Mouse (Mus musculus) naive thymus-derived CD4-positive, alpha-beta T cell, adult 5 months (primary cell): ENCODE results near the gene Mob1a. TPM values are rescaled to one million over a fixed set of nuclear protein-coding genes. Genes with fewer than 3 reads are reported as not detected.

Source experiments
- polyA plus RNA-seq: library from polyadenylated mRNA; unstranded; fragments of 100-300 nt; shearing (Covaris generic); gene quantifications from one replicate; pipeline ENCODE4 v1.2.1, GENCODE M21; 2017

Gene Mob1a
- polyA plus RNA-seq = 155 TPM

GRCm38 (mm10) chr6:83325525-83326393 is at the start of gene Mob1a, which contains the start of gene Mthfd2:
Gene Mob1a, plus strand, starts transcription at chr6:83326016.
Gene Mthfd2, minus strand, starts transcription at chr6:83325908.

GRCm38 (mm10) chr6:83348873-83349272 is 23.1 kb downstream of the Mob1a start, which contains the start of gene Bola3:
Gene Bola3, plus strand, starts transcription at chr6:83349147.

Other genes with a start within 250 kb of the Mob1a start
- gene Pcgf1, start 248.1 kb upstream of the Mob1a start, polyA plus RNA-seq = 24.7 TPM
- gene Lbx2, start 239.6 kb upstream of the Mob1a start, polyA plus RNA-seq = not detected
- 3.0 TPM for gene Ccdc142, start 224.4 kb upstream of the Mob1a start, polyA plus RNA-seq
- gene Gm42688, start 224.4 kb upstream of the Mob1a start, polyA plus RNA-seq = 7.4 TPM
- gene Mrpl53, start 217.0 kb upstream of the Mob1a start, polyA plus RNA-seq = 43.7 TPM
- gene Mogs, start 210.5 kb upstream of the Mob1a start, polyA plus RNA-seq = 65.1 TPM
- 37.0 TPM for gene Wbp1, start 204.5 kb upstream of the Mob1a start, polyA plus RNA-seq
- 40.0 TPM for gene Ino80b, start 200.6 kb upstream of the Mob1a start, polyA plus RNA-seq
- not detected for gene Rtkn, start 190.6 kb upstream of the Mob1a start, polyA plus RNA-seq
- not detected for gene Wdr54, start 169.6 kb upstream of the Mob1a start, polyA plus RNA-seq
- not detected for gene 1700003E16Rik, start 169.6 kb upstream of the Mob1a start, polyA plus RNA-seq
- gene Dctn1, start 160.1 kb upstream of the Mob1a start, polyA plus RNA-seq = 75.9 TPM
- gene Slc4a5, start 106.2 kb upstream of the Mob1a start, polyA plus RNA-seq = not detected
- 63.8 TPM for gene Mthfd2, start 108 bp upstream of the Mob1a start, polyA plus RNA-seq
- 58.7 TPM for gene Bola3, start 23.1 kb downstream of the Mob1a start, polyA plus RNA-seq
- 84.4 TPM for gene Tet3, start 133.1 kb downstream of the Mob1a start, polyA plus RNA-seq
- 79.6 TPM for gene Dguok, start 181.0 kb downstream of the Mob1a start, polyA plus RNA-seq
- not detected for gene Actg2, start 210.2 kb downstream of the Mob1a start, polyA plus RNA-seq
- 20.2 TPM for gene Stambp, start 246.7 kb downstream of the Mob1a start, polyA plus RNA-seq